Mouse (Mus musculus): ENCODE measurements at regions not wholly inside any gene's neighbourhood (a gene's known extent, or its start where the extent isn't known, plus 50 kb on each side); places are given as distances from the start of the nearest gene placed in this dataset. TPM values are rescaled to one million over a fixed set of nuclear protein-coding genes. Genes with fewer than 3 reads are reported as not detected.

DNA sequence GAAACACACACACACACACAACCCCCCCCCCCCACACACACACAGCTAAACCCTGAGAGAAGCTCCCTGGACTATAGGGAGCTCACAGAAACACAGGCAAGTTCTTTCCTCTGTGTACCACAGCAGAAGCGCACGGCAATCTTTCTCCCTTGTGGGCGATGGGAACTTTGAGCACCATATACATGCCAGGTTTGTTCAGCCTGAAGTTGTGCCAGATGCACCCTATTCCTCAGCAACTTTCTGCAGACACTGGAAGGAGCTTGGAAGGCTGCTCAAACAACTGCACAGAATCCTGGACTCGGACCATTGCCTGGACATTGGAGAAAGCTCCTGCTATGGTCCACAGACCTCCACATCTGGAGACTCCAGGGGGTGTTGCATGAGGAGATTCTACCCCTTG, 74.3 kb upstream of the Zcchc13 start:
- Histone ChIP-seq H3K36me3 (ENCODE audit: control insufficient read depth, insufficient read depth, low read length) (no peaks in the 10 kb centered on the region), H3K4me2 (ENCODE audit: low read depth, low read length) (peak overlapping the region; percentile 24; the same call in 1 of the 2 replicates), H3K4me1 (ENCODE audit: control insufficient read depth, insufficient read depth, low read length) (peaks cover 14% of the 10 kb centered on the region; the same call in 1 of the 2 replicates), H3K9me3 (replicated peaks; ENCODE audit: control insufficient read depth, low read length) (no peaks in the 10 kb centered on the region), H3K27me3 (ENCODE audit: control insufficient read depth, insufficient read depth, low read length) (no peaks in the 10 kb centered on the region), H3K4me3 (replicated peaks; ENCODE audit: low read length) (no peak overlapping the region), H3K27ac (ENCODE audit: low read length) (peak overlapping the region; percentile 79), H3K9ac (ENCODE audit: low read length) (no peak overlapping the region)
- peak; percentile 1; the same call in 1 of the 2 replicates for ATAC-seq (ENCODE audit: insufficient read depth, low FRiP score)
- WGBS: 60% methylated on average over 4 of the region's 4 CpGs

DNA sequence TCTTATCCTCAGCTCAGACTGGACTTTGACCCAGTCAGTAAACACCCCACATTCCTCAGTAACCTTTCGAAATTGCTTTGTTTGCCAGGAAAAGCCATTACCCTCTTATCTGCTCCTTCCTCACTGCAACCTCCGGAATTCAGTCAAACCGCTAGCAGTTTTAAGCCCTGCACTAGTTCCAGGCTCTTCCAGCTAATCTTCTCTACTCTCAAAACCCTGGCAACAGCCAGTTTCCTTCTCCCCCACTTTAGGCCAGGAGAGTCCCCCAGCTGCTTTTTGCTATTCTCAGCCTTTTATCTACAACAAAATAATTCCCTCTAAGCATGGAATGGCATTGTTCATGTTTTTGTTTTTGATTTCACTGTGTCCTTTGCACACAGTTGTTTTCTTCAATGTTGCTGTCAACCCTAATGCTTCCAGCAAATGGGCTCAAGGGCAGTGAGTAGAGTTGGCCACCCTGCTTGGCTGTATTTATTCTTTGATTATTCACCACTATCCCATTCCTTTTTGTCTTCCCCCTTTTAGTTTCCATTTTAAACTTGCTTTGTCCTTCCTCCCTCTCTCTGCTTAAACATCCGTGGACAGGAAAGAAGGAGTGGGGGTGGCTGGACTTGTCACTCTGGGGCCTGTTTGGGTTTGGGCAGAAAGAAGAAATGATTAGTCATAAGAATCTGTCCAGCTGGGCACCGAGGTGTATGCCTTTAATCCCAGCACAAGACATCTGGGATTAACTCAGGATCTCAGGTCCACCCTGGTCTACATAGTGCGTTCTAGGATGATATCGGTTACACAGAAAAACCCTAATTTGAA, 73.5 kb upstream of the Zcchc13 start:
- Histone ChIP-seq H3K9me3 (replicated peaks; ENCODE audit: control insufficient read depth, low read length) (no peaks in the 10 kb centered on the region), H3K36me3 (ENCODE audit: control insufficient read depth, insufficient read depth, low read length) (no peaks in the 10 kb centered on the region), H3K27ac (ENCODE audit: low read length) (peak overlapping the region; percentile 79), H3K27me3 (ENCODE audit: control insufficient read depth, insufficient read depth, low read length) (no peaks in the 10 kb centered on the region), H3K4me1 (ENCODE audit: control insufficient read depth, insufficient read depth, low read length) (peaks cover 14% of the 10 kb centered on the region; the same call in 1 of the 2 replicates), H3K9ac (ENCODE audit: low read length) (no peak overlapping the region), H3K4me2 (ENCODE audit: low read depth, low read length) (peak overlapping the region; percentile 24; the same call in 1 of the 2 replicates), H3K4me3 (replicated peaks; ENCODE audit: low read length) (no peak overlapping the region)
- WGBS: 41% methylated on average over 7 of the region's 7 CpGs
- peak; percentile 76; the same call in 1 of the 2 replicates for ATAC-seq (ENCODE audit: insufficient read depth, low FRiP score)

DNA sequence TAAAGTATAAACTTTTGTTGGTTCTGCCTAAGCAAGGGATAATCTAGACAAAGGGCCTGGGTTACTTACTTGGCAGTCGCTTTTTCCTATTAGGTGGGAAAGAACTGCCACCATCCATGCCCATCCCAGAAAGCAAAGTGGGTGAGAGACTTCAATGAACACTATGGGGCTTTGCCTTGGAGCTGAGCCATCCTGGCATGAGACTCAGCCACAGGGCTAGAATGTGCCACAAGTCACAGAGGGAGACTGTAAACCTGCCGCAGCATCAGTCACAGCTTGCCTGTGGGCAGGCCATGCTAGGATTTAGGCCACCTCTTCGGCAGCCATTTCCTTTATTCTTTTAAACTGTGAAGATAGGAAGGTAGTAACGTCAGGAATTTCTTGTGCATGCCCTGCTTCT, 72.9 kb upstream of the Zcchc13 start:
- Histone ChIP-seq H3K36me3 (ENCODE audit: control insufficient read depth, insufficient read depth, low read length) (peaks cover 3% of the 10 kb centered on the region; the same call in 1 of the 2 replicates), H3K4me1 (ENCODE audit: control insufficient read depth, insufficient read depth, low read length) (peaks cover 14% of the 10 kb centered on the region; the same call in 1 of the 2 replicates), H3K27me3 (ENCODE audit: control insufficient read depth, insufficient read depth, low read length) (no peaks in the 10 kb centered on the region), H3K4me2 (ENCODE audit: low read depth, low read length) (no peak overlapping the region), H3K4me3 (replicated peaks; ENCODE audit: low read length) (no peak overlapping the region), H3K9ac (ENCODE audit: low read length) (no peak overlapping the region), H3K9me3 (replicated peaks; ENCODE audit: control insufficient read depth, low read length) (no peaks in the 10 kb centered on the region; the same call in 1 of the 2 replicates), H3K27ac (ENCODE audit: low read length) (peak overlapping the region; percentile 79)
- ATAC-seq (ENCODE audit: insufficient read depth, low FRiP score): no peak
- 78% methylated on average over 4 of the region's 4 CpGs for WGBS

DNA sequence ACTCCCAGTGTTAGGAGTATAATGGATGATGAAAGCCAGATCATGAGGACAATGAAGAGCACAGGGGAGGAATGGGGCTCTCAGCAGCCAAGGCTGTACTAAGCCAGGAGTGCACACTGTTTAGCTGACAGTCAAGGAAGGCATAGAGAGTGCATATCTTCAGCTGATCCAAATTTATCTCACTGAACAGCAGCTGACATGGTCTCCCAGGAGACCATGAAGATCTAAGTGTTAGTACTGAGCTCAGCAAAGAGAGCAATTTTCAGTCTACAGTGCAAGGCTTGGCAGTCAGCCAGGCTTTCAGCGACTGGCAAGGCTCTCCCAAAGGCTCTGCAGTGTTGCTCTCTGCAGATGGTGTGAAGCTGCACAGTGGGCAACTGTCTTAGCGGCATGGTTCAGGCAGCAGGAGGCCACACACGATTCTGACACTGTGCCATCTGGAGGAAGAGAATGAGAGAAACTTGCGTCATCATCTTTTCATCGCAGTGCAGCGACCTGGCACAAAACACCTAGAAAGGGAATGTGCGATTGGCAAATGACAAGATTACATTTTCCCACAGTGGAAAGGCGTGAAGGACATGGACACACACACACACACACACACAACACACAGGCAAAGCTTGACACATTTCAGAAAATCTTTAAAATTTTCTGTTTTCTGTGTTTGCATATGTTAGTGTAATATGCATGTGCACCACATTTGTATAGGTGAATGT, 66.7 kb upstream of the Zcchc13 start:
- H3K4me1 ChIP-seq (ENCODE audit: control insufficient read depth, insufficient read depth, low read length): no peaks in the 10 kb centered on the region

DNA sequence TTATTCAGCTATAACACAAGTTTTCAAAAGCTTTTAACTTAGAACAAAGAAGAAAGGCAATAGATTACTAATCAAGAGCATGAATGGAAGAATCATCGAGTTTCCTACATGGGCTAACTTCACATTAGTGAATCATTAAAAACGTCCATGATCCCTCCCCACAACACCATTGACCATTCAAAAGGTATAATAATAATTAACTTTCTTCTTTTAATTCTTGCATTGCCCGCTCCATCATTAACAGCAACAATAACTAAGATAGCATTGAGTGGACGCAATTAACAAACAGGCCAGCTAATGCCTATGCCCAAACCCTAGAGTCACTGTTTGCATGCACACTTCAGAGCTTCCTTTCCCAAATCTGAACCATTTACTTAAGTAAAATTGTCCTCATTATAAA, 57.0 kb upstream of the Zcchc13 start:
- Histone ChIP-seq H3K4me1 (ENCODE audit: control insufficient read depth, insufficient read depth, low read length) (no peaks in the 10 kb centered on the region), H3K27me3 (ENCODE audit: control insufficient read depth, insufficient read depth, low read length) (no peaks in the 10 kb centered on the region), H3K4me2 (ENCODE audit: low read depth, low read length) (no peak overlapping the region), H3K9me3 (replicated peaks; ENCODE audit: control insufficient read depth, low read length) (no peaks in the 10 kb centered on the region), H3K27ac (ENCODE audit: low read length) (no peak overlapping the region), H3K9ac (ENCODE audit: low read length) (no peak overlapping the region), H3K36me3 (ENCODE audit: control insufficient read depth, insufficient read depth, low read length) (0 out of 2 replicates have a peak, but pooled peaks cover 3% of the 10 kb centered on the region), H3K4me3 (replicated peaks; ENCODE audit: low read length) (no peak overlapping the region)
- 78% methylated on average over 4 of the region's 4 CpGs for WGBS
- ATAC-seq (ENCODE audit: insufficient read depth, low FRiP score): no peak

More for the DNA sequence above, 66.7 kb upstream of the Zcchc13 start:
- ATAC-seq (ENCODE audit: insufficient read depth, low FRiP score): peak; percentile 83
- no peaks in the 10 kb centered on the region; the same call in 1 of the 2 replicates for H3K9me3 ChIP-seq (replicated peaks; ENCODE audit: control insufficient read depth, low read length)
- no peaks in the 10 kb centered on the region for H3K27me3 ChIP-seq (ENCODE audit: control insufficient read depth, insufficient read depth, low read length)
- H3K4me2 ChIP-seq (ENCODE audit: low read depth, low read length): no peak overlapping the region
- peaks cover 3% of the 10 kb centered on the region; the same call in 1 of the 2 replicates for H3K36me3 ChIP-seq (ENCODE audit: control insufficient read depth, insufficient read depth, low read length)
- WGBS: 50% methylated on average over 8 of the region's 8 CpGs
- H3K27ac ChIP-seq (ENCODE audit: low read length): 0 out of 2 replicates have a peak overlapping the region, but pooled peaks have one; percentile 1
- H3K4me3 ChIP-seq (replicated peaks; ENCODE audit: low read length): no peak overlapping the region
- H3K9ac ChIP-seq (ENCODE audit: low read length): no peak overlapping the region

DNA sequence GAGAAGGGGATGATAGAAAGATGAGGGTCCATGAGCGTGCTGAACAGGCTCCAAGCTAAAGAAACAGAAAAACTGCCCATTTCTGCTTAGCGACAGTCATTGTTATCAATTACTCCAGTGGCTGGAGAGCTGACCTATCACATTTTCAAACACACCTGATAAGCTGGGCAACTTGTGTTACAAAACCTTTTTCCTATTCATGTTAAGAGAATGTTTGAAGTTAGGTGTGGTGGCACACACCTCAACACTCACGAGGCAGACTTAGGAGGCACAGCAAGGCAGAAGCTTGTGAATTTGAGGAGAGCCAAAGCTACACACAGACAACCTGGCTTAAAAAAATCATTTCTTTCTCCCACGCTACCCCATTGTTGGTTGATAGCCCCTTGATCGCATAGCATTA, 50.9 kb upstream of the Zcchc13 start:
- peak overlapping the region; percentile 66; the same call in 1 of the 2 replicates for H3K27ac ChIP-seq (ENCODE audit: low read length)
- ATAC-seq (ENCODE audit: insufficient read depth, low FRiP score): peak; percentile 73; the same call in 1 of the 2 replicates
- WGBS: 65% methylated on average over 5 of the region's 5 CpGs

More for the DNA sequence above, 50.9 kb upstream of the Zcchc13 start:
- H3K9me3 ChIP-seq (replicated peaks; ENCODE audit: control insufficient read depth, low read length): no peaks in the 10 kb centered on the region
- H3K4me1 ChIP-seq (ENCODE audit: control insufficient read depth, insufficient read depth, low read length): no peaks in the 10 kb centered on the region
- no peaks in the 10 kb centered on the region for H3K36me3 ChIP-seq (ENCODE audit: control insufficient read depth, insufficient read depth, low read length)
- no peak overlapping the region for H3K9ac ChIP-seq (ENCODE audit: low read length)
- H3K4me3 ChIP-seq (replicated peaks; ENCODE audit: low read length): no peak overlapping the region
- no peaks in the 10 kb centered on the region for H3K27me3 ChIP-seq (ENCODE audit: control insufficient read depth, insufficient read depth, low read length)
- H3K4me2 ChIP-seq (ENCODE audit: low read depth, low read length): no peak overlapping the region

MicroRNA genes in the stretch of these regions (microRNA counts, 519-probe panel; counts per million panel counts)
- microRNA mmu-miR-374 (3,393 counts per million, percentile 78 among the panel's probes with 10 or more counts), microRNA mmu-miR-421 (2,668 counts per million, percentile 58 among the panel's probes with 10 or more counts)

Small RNAs in the stretch of these regions (microRNA-seq; reads per million reads assigned to microRNA genes)
- not detected for gene Mir374b
- not detected for gene Mir374c
- 475 reads per million, percentile 71 among the genes with 10 or more reads in this experiment for gene Mir421

Data from stomach, embryonic 16.5 days (tissue).